Mouse (Mus musculus): ENCODE measurements around the gene Fthl17b. TPM values are rescaled to one million over a fixed set of nuclear protein-coding genes. Genes with fewer than 3 reads are reported as not detected.

Gene Fthl17b
- polyA plus RNA-seq, 1 experiment from 2014 or later = not detected

Other genes starting within 250 kb of the Fthl17b start
- not detected in 2 replicates for gene Ssx9, start 214.5 kb downstream of the Fthl17b start, polyA plus RNA-seq (2015; fragmentation: Nextera tagmentation; extraction: Ambion mirVana)
- gene Ssxb5, start 159.3 kb downstream of the Fthl17b start, polyA plus RNA-seq (2015; fragmentation: Nextera tagmentation; extraction: Ambion mirVana) = not detected in 2 replicates
- not detected in 2 replicates for gene Gm6592, start 119.0 kb downstream of the Fthl17b start, polyA plus RNA-seq (2015; fragmentation: Nextera tagmentation; extraction: Ambion mirVana)
- gene Gm5751, start 88.7 kb downstream of the Fthl17b start, polyA plus RNA-seq (2015; fragmentation: Nextera tagmentation; extraction: Ambion mirVana) = not detected in 2 replicates
- 2.6 and 2.7 TPM in 2 replicates for gene B630019K06Rik, start 70.6 kb downstream of the Fthl17b start, polyA plus RNA-seq (2015; fragmentation: Nextera tagmentation; extraction: Ambion mirVana)
- not detected in 2 replicates for gene Fthl17c, start 13.6 kb upstream of the Fthl17b start, polyA plus RNA-seq (2015; fragmentation: Nextera tagmentation; extraction: Ambion mirVana)
- not detected in 2 replicates for gene Fthl17d, start 23.8 kb upstream of the Fthl17b start, polyA plus RNA-seq (2015; fragmentation: Nextera tagmentation; extraction: Ambion mirVana)
- gene Fthl17e, start 70.5 kb upstream of the Fthl17b start, polyA plus RNA-seq (2015; fragmentation: Nextera tagmentation; extraction: Ambion mirVana) = not detected in 2 replicates
- gene Fthl17f, start 100.0 kb upstream of the Fthl17b start, polyA plus RNA-seq (2015; fragmentation: Nextera tagmentation; extraction: Ambion mirVana) = not detected in 2 replicates
- not detected in 2 replicates for gene 4930402K13Rik, start 141.6 kb upstream of the Fthl17b start, polyA plus RNA-seq (2015; fragmentation: Nextera tagmentation; extraction: Ambion mirVana)
- gene Lancl3, start 236.9 kb upstream of the Fthl17b start, polyA plus RNA-seq (2015; fragmentation: Nextera tagmentation; extraction: Ambion mirVana) = 1.00 and 1.5 TPM in 2 replicates

All from kidney, embryonic 16.5 days (tissue).